Mouse (Mus musculus) heart, embryonic 16.5 days (tissue): ENCODE data around the gene Acbd5. TPM values are rescaled to one million over a fixed set of nuclear protein-coding genes. Genes with fewer than 3 reads are reported as not detected.

Experiments used
- ATAC-seq: fragments of 200-750 bp; cut with Nextera tagmentation; replicated peaks from 2 replicates; pipeline ENCODE4 v1.8.0; 2017; ENCODE audit warnings: moderate number of reproducible peaks; ENCODE audit not compliant: insufficient read depth, low FRiP score; ENCODE audit errors: extremely low read depth
- H3K27ac ChIP-seq: fragments of 300-500 bp; sonication (generic); 2 replicates; pipeline ENCODE4 v1.5.1; 2014; ENCODE audit warnings: mild to moderate bottlenecking, low read length, control low read depth, moderate library complexity
- H3K27me3 ChIP-seq: fragments of 300-500 bp; sonication (generic); 2 replicates; pipeline ENCODE4 v1.6.1; 2014; ENCODE audit warnings: low read length, mixed read lengths; ENCODE audit not compliant: control insufficient read depth, insufficient read depth
- H3K36me3 ChIP-seq: fragments of 300-500 bp; sonication (generic); 2 replicates; pipeline ENCODE4 v1.6.1; 2014; ENCODE audit not compliant: control insufficient read depth, insufficient read depth
- H3K4me1 ChIP-seq: fragments of 300-500 bp; sonication (generic); 2 replicates; pipeline ENCODE4 v1.6.1; 2014; ENCODE audit warnings: low read length, mixed read lengths; ENCODE audit not compliant: control insufficient read depth, insufficient read depth
- H3K4me2 ChIP-seq: fragments of 300-500 bp; sonication (generic); 2 replicates; pipeline ENCODE4 v1.6.1; 2014; ENCODE audit warnings: low read depth, mild to moderate bottlenecking, control low read depth, low read length
- H3K4me3 ChIP-seq: fragments of 300-500 bp; sonication (generic); 2 replicates; pipeline ENCODE4 v1.5.1; 2014; ENCODE audit warnings: mild to moderate bottlenecking, control low read depth, low read length
- H3K9ac ChIP-seq: fragments of 300-500 bp; sonication (generic); 2 replicates; pipeline ENCODE4 v1.6.1; 2014; ENCODE audit warnings: low read length, control low read depth
- H3K9me3 ChIP-seq: fragments of 300-500 bp; sonication (generic); replicated peaks from 2 replicates; pipeline ENCODE4 v1.6.1; 2016; ENCODE audit warnings: low read length; ENCODE audit not compliant: control insufficient read depth
- WGBS: fragments of 180-500 bp; shearing (Covaris S2); extraction: QIAGEN DNeasy Blood & Tissue Kit; methylation state at CpG from one replicate; pipeline ENCODE4 v1.1.7; 2014; 5-methylcytosine and 5-hydroxymethylcytosine counted together
- polyA plus RNA-seq: library from polyadenylated mRNA; unstranded; fragments of >200 nt; fragmentation: Nextera tagmentation; extraction: Ambion mirVana; gene quantifications from 2 replicates; pipeline ENCODE4 v1.2.1, GENCODE M21; 2015

Acbd5 gene
- polyA plus RNA-seq, 1 experiment from 2014 or later: 27.7 TPM

DNA sequence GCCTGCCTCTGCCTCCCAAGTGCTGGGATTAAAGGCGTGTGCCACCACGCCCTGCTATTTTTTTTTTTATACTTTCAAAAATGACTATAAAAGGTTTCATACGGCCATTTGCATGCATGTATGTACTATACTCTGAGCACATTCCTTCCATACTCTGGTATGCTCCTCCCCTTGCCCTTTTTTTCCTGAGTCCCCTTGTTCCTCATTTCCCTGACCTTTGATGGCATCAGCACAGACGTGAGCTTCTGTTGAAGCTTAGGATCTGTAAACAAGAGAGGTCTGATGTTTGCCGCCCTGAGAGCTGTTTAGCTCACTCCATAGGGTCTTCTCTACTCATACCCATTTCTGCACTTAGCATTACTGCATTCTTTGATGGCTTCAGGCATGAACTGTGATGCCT lies 9.7 kb downstream of the Acbd5 start:
- no peak overlapping the region for H3K27ac ChIP-seq
- ATAC-seq: no peak
- H3K4me3 ChIP-seq: no peak overlapping the region
- H3K27me3 ChIP-seq: no peaks in the 10 kb centered on the region
- no peak overlapping the region for H3K9ac ChIP-seq
- WGBS: 91% methylated on average over 5 of the region's 5 CpGs
- H3K36me3 ChIP-seq: peaks cover 36% of the 10 kb centered on the region
- 0 out of 2 replicates have a peak, but pooled peaks cover 4% of the 10 kb centered on the region for H3K9me3 ChIP-seq
- no peak overlapping the region for H3K4me2 ChIP-seq
- no peaks in the 10 kb centered on the region for H3K4me1 ChIP-seq

DNA sequence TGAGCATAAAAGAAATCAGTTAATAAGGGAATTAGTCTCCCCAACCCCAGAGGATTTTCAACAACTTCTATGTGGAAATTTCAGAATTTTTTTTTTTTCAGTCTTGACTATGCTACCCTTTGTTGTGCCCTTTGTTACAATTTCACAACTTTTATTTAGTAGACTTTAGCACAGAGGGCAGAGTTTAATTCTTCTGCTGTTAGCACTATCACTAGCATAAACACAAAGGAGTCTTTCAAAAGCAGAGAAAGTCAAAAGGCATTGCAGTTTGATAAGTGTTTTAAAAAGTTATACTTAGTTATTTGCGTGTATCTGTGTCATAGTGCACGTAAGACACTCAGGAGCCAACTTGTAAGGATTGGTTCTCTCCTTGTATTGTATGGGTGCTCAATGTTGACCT lies 10.6 kb downstream of the Acbd5 start:
- no peak overlapping the region for H3K4me3 ChIP-seq
- peaks cover 38% of the 10 kb centered on the region for H3K36me3 ChIP-seq
- no peaks in the 10 kb centered on the region for H3K4me1 ChIP-seq
- H3K27me3 ChIP-seq: no peaks in the 10 kb centered on the region
- 0 out of 2 replicates have a peak, but pooled peaks cover 4% of the 10 kb centered on the region for H3K9me3 ChIP-seq
- no peak for ATAC-seq
- H3K4me2 ChIP-seq: no peak overlapping the region
- no peak overlapping the region for H3K27ac ChIP-seq
- 100% methylated on average over 2 of the region's 2 CpGs for WGBS
- H3K9ac ChIP-seq: no peak overlapping the region

DNA sequence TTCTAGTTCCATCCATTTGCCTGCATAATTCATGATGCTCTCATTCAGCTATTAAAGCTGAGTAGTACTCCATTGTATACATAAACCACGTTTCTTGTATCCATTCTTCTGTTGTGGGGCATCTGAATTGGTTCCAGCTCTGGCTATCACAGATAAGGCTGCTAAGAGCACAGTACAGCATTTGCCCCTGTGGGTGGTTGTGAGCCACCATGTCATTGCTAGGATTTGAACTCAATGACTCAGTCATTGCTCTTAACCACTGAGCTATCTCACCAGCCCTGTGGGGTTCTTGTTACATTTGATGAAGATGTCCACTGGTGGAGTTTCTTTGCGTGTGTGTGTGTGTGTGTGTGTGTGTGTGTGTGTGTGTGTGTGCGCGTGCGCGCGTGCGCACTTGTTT lies 16.6 kb downstream of the Acbd5 start:
- no peak for ATAC-seq
- H3K36me3 ChIP-seq: peaks cover 21% of the 10 kb centered on the region

DNA sequence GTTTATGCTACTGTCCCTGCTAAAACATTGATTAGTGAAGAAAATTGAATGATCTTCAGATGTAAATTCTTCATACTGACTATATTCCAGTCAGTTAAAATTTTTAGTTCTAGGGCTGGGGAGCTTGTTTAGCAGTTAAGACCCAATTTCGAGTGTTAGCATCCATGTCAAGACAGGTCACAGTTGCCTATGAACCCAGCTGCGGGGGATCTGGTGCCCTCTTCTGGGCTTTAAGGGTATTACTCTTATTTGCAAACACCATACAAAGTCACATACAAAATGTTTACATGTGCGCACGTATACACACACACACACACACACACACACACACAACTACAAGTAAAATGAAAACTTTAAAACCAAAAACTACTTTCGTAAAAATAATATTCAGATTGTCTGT lies 24.2 kb downstream of the Acbd5 start:
- 49% methylated on average over 5 of the region's 5 CpGs for WGBS
- no peak overlapping the region for H3K4me3 ChIP-seq

More for the DNA sequence above, 16.6 kb downstream of the Acbd5 start:
- H3K4me3 ChIP-seq: no peak overlapping the region
- no peak overlapping the region for H3K9ac ChIP-seq
- no peak overlapping the region for H3K27ac ChIP-seq
- H3K4me1 ChIP-seq: no peaks in the 10 kb centered on the region
- no peaks in the 10 kb centered on the region for H3K9me3 ChIP-seq
- WGBS: 93% methylated on average over 8 of the region's 8 CpGs
- H3K27me3 ChIP-seq: no peaks in the 10 kb centered on the region
- H3K4me2 ChIP-seq: no peak overlapping the region

DNA sequence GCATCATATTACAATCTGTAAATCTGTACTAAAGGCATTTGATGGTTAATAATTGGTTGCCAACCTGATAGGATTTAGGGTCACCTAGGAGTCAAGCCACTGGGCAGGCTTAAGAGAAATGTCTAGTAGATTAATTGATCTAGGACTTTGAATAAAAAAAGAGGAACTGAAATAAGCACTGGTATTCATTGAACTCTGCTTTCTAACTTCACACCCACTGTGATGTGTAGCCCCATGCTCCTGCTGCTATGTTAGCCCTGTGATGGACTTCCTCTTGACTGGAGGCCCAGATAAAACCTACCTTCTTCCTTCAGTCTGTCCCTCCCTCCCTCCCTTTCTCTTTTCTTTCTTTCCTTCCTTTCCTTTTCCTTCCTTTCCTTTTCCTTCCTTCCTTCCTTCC lies 29.1 kb downstream of the Acbd5 start:
- Histone ChIP-seq H3K4me1 (no peaks in the 10 kb centered on the region), H3K9me3 (no peaks in the 10 kb centered on the region), H3K27ac (no peak overlapping the region), H3K27me3 (no peaks in the 10 kb centered on the region), H3K36me3 (peaks cover 29% of the 10 kb centered on the region), H3K4me3 (no peak overlapping the region), H3K4me2 (no peak overlapping the region), H3K9ac (no peak overlapping the region)
- no peak for ATAC-seq

More for the DNA sequence above, 24.2 kb downstream of the Acbd5 start:
- no peak for ATAC-seq
- no peak overlapping the region for H3K9ac ChIP-seq
- H3K27ac ChIP-seq: no peak overlapping the region
- H3K4me2 ChIP-seq: no peak overlapping the region
- no peaks in the 10 kb centered on the region for H3K27me3 ChIP-seq
- peaks cover 33% of the 10 kb centered on the region for H3K36me3 ChIP-seq
- H3K4me1 ChIP-seq: no peaks in the 10 kb centered on the region
- H3K9me3 ChIP-seq: no peaks in the 10 kb centered on the region

DNA sequence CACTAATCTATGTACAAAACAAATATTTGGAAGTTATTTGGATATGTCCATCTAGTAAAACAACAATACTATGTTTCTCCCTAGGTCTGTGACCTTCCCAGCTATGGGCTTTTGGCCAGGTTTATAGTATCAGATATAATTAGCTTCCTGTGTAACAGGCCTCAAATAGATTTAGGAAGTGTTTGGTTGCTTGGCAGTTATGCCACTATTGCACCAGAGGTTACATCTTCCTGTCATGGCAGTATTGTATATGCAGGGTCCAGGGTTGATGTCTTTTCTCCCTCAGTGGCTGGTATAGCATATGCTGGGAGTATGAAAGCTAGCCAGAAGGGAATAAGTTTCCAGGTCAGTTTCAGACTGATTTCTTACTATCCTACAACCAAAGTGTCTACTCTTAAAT lies 34.3 kb downstream of the Acbd5 start:
- no peaks in the 10 kb centered on the region for H3K27me3 ChIP-seq
- H3K4me2 ChIP-seq: no peak overlapping the region
- H3K9me3 ChIP-seq: no peaks in the 10 kb centered on the region
- H3K9ac ChIP-seq: no peak overlapping the region
- no peak overlapping the region for H3K4me3 ChIP-seq
- H3K27ac ChIP-seq: no peak overlapping the region
- no peak for ATAC-seq
- H3K4me1 ChIP-seq: no peaks in the 10 kb centered on the region
- H3K36me3 ChIP-seq: peaks cover 13% of the 10 kb centered on the region

DNA sequence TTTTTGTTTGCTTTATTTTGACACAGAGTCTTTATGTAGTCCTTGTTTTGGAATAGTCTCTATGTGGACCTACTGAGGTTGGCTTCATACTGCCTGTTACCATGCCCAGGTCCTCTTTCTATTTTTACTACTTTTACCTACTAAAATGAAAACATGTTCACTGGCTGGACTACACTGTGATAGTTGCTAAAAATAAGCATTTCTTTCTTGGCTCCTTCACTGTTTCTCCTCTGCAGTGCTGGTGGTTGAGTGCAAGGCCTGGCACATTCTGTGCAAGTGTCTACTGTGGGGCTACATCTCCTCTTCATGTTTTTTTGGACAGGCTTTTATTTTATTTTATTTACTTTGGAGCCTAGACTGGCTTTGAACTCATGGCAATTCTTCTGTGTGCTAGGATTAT lies 51.6 kb downstream of the Acbd5 start:
- Histone ChIP-seq H3K9ac (no peak overlapping the region), H3K9me3 (no peaks in the 10 kb centered on the region)

DNA sequence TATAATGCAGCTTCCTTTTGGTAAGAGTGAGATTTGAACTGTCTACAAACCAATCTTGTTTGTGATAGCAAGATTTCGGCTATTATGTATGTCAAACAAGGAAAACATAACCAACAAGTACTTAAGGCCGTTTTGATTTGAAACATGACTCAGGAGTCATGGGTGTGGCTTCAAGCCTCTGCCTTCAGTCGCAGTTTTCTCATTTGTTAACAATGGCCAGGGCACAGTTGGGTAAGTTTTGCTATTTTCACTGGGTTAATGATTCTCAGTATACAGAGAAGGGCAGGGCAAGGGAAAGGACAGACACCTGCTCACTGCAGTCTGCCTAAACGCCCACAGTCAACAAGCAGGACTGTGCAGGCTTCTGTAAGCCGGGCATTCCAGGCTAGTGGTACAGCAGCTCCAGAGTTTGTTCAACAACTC lies 87.2 kb downstream of the Acbd5 start:
- H3K36me3 ChIP-seq: no peaks in the 10 kb centered on the region; the same call in 1 of the 2 replicates
- no peak for ATAC-seq
- H3K27ac ChIP-seq: peak overlapping the region; percentile 100
- WGBS: 2% methylated on average over 5 of the region's 5 CpGs
- H3K9me3 ChIP-seq: no peaks in the 10 kb centered on the region
- H3K9ac ChIP-seq: peak overlapping the region; percentile 85
- peak overlapping the region; percentile 90 for H3K4me2 ChIP-seq
- no peaks in the 10 kb centered on the region for H3K27me3 ChIP-seq
- H3K4me3 ChIP-seq: peak overlapping the region; percentile 82
- H3K4me1 ChIP-seq: peaks cover 21% of the 10 kb centered on the region

More for the DNA sequence above, 51.6 kb downstream of the Acbd5 start:
- H3K4me2 ChIP-seq: no peak overlapping the region
- H3K27ac ChIP-seq: no peak overlapping the region
- ATAC-seq: no peak
- 0 out of 2 replicates have a peak, but pooled peaks cover 2% of the 10 kb centered on the region for H3K4me1 ChIP-seq
- no peaks in the 10 kb centered on the region for H3K27me3 ChIP-seq
- H3K36me3 ChIP-seq: peaks cover 16% of the 10 kb centered on the region
- no peak overlapping the region for H3K4me3 ChIP-seq

DNA sequence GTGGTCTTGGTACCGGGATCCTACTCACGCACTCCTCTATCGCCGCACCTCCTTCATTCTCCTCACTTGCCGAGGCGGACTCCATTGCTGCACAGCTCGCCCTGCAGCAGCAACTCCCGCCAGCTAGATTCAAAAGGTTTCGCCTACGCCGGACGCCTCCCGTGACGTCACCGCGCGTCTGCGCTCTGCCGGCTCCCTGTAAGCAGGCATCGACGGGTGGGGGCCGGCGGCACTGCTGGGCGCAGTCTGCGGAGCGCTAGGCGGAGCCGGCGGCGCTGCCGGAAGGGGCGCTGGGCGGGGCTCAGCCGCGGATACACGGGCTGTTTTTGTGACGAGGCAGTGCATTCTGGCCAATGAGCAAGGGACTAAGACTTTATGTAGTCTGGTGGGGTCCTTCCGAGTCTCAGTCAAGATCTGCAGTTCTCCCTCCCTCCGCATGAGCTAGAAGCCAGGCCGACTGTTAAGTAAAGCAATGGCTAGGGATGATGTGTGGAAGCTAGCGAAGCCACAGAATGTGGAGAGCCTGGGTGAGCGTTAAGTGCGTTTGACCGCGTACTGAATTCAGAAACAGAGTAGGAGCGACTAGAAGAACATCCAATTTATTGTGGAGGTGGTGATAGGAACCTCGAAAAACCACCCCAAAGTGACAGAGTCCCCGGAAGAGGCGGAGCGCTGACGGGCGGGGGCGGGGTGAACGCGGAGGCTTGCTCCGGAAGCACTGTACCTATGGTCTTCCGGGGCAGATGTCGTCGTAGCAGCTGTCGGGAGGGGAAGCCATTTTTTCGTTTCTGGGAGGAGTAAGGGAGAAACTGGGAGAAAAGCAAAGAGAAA lies 88.0 kb downstream of the Acbd5 start, which contains the start of the genes Mastl and Yme1l1:
TSS of gene Mastl (minus strand) at position 248 of the 831 bp plus-strand sequence.
TSS of gene Yme1l1 (plus strand) at position 593 of the 831 bp plus-strand sequence.
- H3K4me3 ChIP-seq: peak within 1 kb of the TSS; percentile 82
- peak within 1 kb of the TSS; percentile 100 for H3K27ac ChIP-seq
- H3K4me1 ChIP-seq: peaks cover 21% of the 10 kb centered on the region
- H3K9ac ChIP-seq: peak within 1 kb of the TSS; percentile 85
- H3K36me3 ChIP-seq: 0 out of 2 replicates have a peak, but pooled peaks cover under 1% of the 10 kb centered on the region
- no peaks in the 10 kb centered on the region for H3K9me3 ChIP-seq
- H3K4me2 ChIP-seq: peak within 1 kb of the TSS; percentile 90
- WGBS: under 1% methylated on average over 61 of the region's 61 CpGs
- peak; percentile 99 for ATAC-seq
- no peaks in the 10 kb centered on the region for H3K27me3 ChIP-seq
